Mouse (Mus musculus) inflammation-experienced regulatory T-cells, adult 6 months (primary cell): Measurements from ENCODE around the gene Aunip. TPM values are rescaled to one million over a fixed set of nuclear protein-coding genes. Genes with fewer than 3 reads are reported as not detected.
A peak's percentile ranks its signal among the peaks of the same experiment; 100 is the strongest.

Experiments used
- ATAC-seq: one replicate; pipeline ENCODE4 v1.8.0; 2017
- polyA plus RNA-seq, 3 experiments: library from polyadenylated mRNA; unstranded; fragments of 100-300 nt; shearing (Covaris generic); gene quantifications; one replicate each; pipeline ENCODE4 v1.2.1; 2017

Gene Aunip
- polyA plus RNA-seq, 3 experiments from 2014 or later = 0.44 to 7.2 (median 0.94) TPM

DNA sequence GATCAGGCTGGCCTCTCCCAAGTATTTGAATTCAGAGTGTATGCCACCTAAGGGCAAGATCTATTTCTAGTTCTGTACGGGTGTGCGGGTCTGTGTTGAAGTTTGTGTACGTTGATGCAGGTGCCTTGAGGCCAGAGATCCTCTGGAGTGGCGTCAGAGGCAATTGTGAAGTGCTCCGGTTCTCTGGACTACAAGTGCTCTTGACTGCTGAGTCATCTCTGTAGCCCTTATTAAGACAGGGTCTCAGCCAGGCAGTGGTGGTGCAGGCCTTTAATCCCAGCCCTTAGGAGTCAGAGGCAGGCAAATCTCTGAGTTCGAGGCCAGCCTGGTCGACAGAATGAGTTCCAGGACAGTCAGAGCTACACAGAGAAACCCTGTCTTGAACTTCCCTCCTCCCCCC, 4.8 kb downstream of the Aunip start:
- ATAC-seq = no peak

DNA sequence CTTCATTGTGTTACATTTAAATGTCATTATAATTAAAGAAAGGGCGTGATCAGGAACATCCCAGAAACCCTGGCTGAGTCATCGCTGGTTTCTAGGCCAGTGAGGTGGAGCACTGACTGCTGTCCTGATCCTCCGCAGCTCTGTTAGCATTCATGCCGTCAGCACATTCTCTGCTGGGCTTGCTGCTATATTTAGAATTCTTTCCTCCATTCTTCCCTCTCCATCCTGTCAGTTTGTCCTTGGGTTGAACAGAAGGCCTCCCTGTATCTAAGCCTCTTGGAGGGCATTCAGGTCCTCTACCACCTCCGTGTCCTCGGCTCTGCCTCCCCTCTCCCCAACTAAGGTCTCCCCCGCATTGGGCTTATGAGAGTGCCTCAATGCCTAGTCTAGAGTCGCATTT, 6.2 kb downstream of the Aunip start:
- ATAC-seq = no peak

DNA sequence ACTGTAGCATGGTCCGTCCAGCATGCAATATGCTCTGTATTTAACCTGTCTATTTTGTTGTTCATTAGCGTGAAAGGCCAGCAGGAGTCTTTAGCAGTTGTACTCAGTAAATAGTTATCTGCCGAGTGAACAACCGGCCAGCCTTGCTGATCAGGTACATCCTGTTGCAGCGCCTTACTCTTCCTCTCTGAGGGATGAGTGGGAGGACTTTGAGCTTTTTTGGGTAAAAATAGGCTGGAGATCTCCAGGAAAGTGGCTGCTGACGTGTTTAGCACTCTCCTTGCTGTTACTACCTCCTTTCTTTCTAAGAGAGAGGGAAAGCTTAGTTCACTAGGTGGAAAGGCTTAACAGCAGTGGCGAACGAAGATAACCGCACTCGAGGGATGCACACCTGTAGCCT, 6.9 kb downstream of the Aunip start:
- ATAC-seq = no peak

DNA sequence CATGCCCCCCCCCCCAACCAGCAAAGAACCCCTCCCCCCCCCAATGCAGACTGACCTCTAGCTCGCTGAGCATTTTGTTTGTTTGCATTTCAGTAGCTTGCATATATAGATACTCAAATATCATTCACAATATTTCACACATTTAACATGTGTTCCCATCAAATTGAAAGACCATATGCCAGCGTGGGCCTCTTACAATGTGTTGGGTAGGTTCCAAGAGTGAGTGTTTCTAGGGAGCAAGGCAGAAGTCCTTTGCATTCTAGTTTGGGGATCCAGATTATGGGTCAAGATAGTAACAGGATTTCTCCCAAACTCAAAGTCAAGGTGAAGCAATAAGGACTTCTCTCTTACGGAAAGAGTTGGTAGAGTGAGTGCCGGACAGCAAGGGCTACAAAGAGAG, 7.7 kb downstream of the Aunip start:
- ATAC-seq = no peak

DNA sequence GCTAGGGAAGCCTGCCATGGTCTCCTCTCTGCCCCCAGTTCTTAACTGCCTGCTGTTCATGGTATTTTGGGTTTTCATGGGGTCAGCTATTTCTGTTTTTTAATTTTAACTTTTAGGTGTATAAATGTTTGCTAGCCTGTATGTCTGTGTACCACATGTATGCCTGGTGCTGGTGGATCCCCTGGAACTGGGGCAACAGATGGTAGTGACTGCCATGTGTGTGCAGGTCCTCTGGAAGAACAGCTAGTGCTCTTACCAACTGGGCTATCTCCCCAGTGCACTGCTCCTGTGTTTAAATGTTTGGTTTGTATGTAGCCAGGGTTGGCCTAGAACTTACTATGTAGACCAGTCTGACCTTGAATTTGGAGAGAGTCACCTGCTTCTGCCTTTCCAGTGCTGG, 8.5 kb downstream of the Aunip start:
- ATAC-seq = no peak

DNA sequence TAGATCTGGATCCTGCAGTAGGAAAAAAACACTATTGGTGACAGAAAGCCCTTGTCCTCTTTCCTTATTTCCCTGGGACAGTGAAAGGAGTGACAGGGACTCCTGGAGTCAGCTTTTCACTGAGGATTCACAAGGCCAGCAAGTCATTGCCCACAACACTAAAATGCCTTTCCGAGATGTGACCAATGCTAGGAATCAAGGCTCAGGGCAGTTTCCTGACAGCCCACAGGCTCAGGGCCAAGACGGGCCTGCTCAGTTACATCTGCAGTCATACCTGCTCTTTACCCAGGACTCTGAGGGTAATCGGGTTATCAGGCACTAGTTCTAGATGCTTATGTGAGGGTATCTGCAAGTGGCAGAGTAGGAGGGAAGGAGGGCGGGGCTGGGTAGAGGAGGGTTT, 12.6 kb downstream of the Aunip start:
- ATAC-seq = no peak

DNA sequence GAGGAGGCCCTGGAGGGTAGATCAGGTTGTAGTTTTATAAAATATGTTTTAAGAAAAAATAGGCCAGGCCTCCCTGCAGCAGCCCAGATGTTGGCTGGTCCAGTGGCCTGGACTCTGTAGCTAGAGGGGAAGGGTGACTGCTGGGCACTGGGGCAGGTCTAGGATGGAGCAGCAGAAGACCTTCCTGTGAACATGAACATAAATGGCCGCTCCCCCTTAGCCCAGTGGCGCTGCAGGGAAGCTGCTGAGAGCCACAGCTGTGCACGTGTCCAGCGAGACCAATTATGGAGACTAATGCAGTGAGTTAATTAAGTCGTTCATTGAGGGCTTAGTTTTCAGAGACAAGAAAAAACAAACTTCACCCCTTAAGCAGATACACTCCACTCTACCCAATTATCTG, 15.0 kb downstream of the Aunip start:
- ATAC-seq = no peak

DNA sequence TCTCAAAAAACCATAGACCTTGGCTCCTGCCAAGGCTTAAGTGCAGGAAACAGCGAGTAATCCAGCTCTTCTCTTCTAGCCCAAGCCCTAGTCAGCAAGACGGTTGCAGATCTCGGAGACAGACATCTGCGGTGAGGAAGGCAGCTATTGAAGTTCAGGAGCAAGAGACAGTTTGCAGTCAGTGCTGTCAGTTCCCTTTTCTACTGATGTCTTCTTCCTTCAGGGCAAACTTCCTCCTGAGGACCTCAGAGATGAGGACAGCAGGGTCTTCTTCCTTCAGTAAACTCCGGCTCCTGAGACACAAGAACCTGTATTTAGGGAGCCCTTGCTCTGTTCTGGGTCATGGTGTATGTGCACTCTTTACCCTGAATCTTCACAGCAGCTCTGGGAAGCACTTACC, 15.4 kb downstream of the Aunip start:
- no peak for ATAC-seq

DNA sequence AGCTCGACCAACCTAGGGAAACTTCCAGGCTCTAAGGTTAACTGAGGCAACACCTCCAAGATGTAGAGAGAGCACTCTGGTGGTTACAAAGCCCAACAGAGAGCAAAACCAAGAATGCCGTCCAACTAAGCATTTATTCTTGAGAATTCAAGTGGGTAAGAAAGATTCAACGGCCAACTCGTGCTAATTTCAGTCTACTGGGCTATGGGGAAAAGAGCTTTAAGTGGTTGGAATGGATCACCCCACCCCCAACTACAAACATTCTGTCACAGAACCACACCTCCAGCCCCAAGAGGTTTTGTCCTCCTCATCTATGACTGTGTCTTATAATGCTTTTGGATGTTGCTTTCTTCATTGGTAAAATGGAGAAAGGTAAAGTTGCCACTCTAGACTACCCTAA, 22.1 kb downstream of the Aunip start:
- ATAC-seq = no peak

DNA sequence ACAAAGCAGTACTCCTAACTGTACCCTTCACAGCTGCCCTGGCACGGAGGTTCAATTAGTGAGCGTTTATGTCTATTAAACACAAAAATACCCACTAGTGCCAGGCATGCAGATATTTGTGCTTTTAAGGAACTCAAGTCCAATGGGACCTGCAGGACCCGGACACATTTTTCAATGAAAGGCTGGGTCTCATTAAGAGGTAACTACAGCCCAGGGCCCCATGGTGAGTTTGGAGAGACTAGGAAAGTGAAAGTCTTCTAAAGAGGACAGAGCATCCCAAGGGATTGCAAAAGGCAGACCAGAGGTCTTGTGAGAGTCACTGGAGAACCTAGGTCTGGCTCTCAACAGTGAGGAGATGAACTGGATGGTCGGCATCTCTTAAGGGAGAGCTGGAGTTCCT, 22.6 kb downstream of the Aunip start:
- ATAC-seq = no peak

DNA sequence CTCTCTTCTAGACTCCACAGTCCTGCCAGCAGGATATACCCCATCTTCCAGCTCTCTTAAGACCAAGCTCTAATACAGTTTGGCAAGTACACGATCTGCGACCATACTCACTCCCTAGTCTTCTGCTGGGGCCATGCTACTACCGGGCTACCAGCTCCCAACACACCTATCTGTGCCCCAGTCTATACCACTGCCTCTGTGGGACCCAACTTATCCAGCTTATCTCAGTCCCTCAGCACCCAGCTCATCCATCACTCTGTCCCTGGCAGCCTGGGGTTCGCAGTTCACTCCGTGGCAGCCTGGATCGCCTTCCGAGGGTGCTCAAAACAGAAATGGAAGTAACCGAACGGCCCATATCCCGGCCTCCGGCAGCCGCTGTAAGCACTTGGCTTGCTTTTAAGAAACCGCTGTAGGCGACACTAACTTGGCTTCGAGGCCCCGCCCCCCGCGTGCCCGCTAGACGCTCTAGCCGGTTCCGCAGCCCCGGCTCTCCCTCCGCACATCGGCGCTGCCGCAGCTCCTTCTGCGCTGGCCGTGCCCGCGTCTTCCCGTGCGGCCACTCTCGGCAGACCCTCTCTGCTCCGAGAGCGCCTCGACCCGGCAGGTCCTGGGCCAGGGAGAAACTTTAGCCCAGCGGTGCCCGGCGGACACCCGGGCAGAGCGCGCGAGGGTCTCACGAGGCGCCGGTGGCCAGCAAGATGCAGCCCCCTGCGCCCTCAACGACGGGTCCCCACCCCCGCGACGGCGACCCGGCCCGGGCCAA, 23.5 kb downstream of the Aunip start:
- peak; percentile 69 for ATAC-seq

DNA sequence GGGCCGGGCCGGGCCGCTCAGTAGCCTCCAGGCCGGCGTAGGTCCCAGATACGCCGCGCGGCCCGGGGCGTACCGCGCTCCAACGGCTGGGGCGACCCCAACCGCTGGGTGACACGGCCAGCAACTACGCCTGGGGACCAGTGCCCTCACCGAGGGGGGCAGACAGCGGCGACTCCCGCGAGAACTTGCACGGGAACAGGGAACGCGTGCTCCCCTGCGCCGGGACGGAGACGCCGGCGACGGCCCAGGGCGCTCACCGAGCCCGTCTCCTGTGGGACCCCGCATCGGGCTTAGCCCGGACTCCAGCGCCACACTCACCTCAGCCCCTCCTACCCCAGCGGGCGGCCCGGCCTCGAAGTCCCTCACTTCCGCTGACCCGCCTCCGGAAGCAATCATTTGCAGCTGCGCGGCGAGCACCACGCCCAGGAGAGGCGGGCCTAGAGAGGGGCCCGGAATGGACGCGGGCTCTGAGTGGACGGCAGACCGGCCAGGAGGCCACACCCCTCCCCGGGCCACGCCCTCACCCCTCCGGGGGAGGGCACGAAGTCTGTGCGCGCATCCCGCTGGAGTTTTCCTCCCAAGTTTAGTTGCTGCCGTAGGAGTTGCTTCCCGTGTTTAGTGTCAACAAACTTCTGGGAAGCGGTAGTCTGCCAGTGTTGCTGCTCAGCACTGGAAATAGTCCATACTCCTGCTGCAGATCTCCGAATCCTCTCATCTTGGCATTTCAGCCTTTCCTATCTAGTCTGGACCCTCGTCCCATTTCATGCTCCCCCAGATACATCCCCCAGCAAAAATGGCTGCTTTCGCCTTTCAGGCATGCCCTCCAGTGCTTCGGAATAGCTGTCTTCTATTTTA, 24.4 kb downstream of the Aunip start, which contains the start of gene Mtfr1l:
Gene Mtfr1l (minus strand): TSS at position 456 of the 855 bp plus-strand sequence.
- ATAC-seq = peak; percentile 93

DNA sequence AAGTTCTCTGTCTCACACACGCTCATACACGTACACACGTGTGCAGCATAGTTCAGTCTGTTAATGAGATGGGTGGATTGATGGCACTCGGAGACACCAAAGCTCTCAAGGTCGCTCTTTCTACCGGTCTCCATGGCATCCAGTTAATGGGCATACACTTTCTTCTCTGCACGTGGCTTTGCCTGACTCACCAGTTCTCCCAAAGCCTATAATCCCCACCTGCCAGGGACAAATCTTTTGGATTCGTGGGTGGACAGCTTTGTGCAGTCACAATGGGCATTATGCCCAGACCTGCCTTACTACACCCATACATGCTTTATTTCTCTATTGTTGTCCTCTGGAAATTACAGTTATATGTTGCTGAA, 25.0 kb downstream of the Aunip start:
- ATAC-seq = peak; percentile 16

DNA sequence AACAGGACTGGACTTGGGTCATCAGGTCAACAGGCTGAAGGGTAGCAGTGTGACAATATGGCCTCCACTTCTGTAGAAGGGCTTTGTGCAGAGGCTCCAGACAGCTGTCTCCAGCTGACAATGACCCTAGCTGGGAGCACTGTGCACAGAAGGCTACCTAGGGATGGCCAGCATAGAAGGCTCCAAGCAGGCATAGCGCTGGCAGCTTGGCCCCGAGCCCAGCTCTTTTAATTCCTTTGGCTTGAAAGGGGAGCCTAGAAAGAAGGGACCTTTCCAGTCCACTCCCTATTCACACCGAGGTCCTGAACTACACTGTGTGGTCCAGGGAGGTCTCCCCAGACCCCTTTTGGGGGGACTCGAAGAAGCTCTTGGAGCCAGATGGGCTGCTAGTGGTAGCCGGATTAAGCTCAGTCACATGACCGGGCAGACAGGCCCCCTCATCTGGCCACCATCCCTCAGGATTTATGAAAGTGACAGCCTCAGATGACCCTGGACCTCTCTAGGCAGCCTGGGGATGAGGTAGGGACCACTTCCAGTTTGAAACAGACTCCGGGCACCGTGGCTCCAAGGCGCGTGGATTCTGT, 28.3 kb downstream of the Aunip start:
- ATAC-seq = no peak

DNA sequence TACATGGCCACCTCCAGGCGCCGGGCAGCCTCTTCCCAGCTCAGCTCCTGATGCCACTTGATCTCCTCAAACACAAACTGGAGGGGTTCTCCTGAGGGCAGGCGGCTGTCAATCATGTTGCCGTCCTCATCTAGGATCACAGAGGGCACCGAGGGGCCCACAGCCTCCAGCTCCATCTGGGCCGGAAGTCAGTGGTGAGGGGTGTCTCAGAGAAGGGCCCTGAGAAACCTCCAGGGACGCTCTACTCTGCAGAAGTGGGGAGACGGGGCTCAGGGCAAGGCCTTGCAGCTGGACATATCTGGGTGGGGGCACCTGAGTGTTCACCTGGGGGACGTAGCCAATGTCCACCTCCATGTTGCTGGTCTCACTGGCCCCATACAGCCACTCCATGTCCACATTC, 31.9 kb downstream of the Aunip start:
- ATAC-seq = no peak

DNA sequence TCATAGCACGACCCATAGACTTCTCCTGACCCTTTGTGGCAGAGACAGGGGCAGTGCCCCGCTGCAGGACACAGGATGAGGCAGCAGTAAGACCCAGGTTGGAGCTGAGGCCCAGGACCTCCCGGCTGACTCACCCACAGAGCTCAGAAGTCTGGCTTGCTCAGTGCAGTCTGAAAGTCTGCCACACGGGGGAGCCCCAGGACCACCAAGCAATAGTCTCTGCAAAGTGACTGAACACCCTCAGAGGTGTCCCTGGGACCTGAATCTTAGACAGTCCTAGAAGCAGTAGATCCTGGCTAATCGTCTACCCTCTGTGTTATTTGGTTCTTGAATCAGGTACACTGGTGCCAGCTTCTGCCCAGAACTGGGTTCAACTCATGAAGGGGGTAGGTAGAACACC, 32.5 kb downstream of the Aunip start:
- ATAC-seq = peak; percentile 83

DNA sequence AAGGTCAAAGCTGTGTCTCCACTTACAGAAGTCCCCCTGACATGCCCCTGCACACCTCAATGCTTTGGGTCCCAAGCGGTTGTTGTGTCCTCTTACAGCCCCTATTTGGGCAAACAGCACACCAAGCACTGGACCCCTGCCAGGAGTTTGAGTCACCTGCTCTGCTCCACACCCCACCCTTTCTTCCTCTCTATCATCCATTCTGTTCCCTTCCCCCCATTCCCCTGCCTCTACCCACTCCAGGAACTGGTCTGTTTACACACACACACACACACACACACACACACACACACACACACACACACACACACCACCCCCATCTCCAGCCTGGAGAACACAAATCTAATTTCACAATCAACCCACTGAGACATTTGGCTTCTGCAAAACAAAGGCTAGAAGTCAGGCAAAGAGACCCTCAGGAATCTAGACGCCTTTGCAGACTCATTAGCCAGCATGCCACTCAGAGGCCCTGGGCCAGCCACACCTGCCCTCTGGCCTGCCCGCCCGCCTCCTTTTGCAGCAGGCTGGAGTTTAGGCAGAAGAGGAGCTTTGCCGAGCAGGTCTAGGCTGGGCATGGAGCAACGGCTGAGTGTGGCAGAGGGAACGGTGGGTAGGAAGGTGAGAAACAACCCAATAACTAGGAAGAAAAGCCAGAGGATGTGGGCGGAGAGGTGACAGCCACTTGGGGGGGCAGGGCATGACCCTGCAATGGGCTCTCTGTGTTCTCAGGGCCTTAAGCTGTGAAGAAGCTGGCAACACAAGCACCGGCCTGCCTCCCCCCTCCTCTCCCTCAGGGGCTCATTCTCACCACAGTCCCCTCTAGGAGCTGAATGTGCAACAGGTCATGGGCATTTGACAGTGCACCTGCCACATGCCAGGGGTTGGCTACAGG, 36.3 kb downstream of the Aunip start:
- no peak for ATAC-seq

DNA sequence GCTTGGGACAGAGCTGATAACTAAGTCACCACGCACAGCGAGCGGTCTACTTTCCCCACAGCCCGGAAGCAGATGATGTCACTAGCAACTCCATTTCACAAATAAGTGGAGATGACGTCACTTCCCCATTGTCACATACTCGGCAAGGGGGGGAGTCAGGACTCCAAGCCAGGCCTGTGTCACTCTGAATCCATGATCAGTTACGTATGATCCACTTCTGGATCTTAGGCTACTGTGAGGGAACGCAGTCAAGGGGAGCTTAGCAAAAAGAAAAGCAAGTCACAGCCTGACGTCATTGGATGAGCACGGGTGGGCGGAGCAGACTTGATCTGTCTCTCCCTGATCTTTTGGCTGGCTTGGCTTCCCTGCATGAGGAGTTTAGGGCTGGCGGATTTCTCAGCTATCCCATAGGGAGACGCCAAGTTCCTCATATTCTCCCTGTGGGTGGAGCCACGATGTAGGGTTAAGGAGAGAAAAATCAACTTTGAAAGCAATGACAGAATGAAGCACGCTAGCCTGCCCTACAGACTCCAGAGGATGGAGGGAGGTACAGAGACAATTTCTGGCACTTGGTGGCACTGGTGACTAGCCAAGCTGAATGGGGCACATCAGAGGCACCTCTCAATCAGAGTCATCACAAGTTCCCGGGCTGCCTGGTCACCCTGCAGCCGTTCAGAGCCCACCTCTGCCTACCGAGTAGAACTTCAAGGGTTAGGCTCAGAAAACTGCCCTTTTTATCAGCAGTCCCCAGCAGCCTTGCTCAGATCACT, 37.6 kb downstream of the Aunip start:
- no peak for ATAC-seq

DNA sequence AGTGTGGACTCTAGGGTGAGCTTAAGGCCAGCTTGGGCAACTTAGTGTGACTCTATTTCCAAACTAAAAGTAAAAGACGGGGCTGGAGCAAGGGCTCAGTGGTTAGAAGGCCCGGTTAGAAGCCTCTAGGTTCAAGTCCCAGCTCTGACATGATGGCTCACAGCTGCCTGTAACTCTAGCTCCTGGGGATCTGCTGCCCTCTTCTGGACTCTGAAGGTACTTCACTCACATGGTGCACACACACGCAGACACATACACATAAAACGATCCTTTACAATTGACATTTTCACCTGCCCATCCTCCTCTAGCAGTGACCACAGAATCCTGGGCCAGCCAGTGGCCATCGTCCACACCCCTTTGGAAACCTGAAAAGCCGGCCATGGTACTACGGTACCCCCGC, 39.1 kb downstream of the Aunip start:
- no peak for ATAC-seq

DNA sequence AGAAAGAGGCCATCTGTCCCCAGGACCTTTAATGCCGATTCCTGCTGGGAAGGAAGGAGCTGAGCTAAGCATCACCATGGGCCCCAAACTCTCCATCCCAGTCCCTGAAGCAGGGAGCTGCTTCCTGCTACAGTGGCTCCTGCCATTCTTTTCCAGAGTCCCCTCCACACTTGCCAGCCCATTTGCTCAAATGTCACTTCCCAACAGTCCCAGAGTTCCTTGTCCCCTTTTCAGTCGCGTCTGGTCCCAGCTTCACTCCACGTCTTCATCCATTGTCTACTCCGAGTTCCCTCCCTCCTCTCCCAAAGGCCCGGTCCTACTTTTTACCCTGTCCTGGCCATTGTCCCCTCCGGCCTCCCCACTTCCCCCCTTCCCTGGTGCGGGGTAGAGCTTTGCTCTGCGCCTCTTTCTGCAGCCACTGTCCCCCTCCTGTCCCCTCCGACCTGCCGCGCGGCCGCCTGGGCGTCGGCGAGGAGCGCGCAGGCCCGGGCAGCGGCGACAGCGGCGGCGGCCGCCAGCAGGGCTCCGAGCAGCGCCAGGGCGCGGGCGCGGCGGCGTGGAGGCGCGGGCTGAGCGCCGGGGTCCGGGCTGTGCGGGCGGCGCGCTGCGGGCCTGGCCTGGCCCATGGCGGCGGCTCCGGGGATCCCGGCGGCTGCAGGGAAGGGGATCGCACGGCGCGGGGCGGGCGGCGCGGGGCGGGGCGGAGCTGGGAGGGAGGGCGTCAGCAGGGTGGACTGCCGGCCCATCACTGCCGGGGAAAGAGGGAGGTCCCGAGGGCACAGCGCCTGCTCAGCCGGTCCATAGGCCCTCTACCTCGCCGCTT, 40.9 kb downstream of the Aunip start, which contains the start of gene Selenon:
Gene Selenon (minus strand): TSS at position 673 of the 823 bp plus-strand sequence.
- ATAC-seq = no peak

DNA sequence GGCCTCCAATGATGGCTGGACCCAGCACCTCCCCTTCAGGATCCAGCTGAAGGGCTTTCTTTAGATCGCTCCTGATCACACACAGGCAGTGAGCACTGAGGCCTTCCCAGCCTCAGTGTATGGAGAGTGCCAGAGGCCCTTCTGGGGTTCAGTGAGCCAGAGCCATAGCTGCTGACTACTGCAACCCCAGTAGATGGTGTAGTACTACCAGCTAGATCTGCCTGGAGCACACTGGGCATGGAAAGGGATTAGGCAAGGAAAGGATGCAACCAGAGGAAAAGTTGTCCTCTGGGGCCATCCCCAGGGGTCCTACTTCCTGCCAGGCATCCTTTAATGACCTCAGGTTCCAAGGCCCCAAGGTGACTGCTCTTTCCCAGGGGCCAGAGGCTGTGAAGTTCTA, 42.8 kb downstream of the Aunip start:
- no peak for ATAC-seq
